Mouse (Mus musculus): ENCODE measurements around the gene Ubn1.

Gene Ubn1

GRCm38 (mm10) chr16:5074341-5074740 is 24.5 kb downstream of the Ubn1 start:
- no peak for DNase-seq

GRCm38 (mm10) chr16:5085196-5085595 is 35.3 kb downstream of the Ubn1 start:
- no peak for DNase-seq

- DNase-seq: no peak
These were observed 36.3 kb downstream of the Ubn1 start for GRCm38 (mm10) chr16:5086179-5086578.

GRCm38 (mm10) chr16:5089021-5089420 is 39.2 kb downstream of the Ubn1 start:
- no peak for DNase-seq

GRCm38 (mm10) chr16:5093285-5093684 is 43.4 kb downstream of the Ubn1 start:
- no peak for DNase-seq

GRCm38 (mm10) chr16:5096504-5096903 is 46.6 kb downstream of the Ubn1 start:
- no peak for DNase-seq

GRCm38 (mm10) chr16:5101000-5101399 is 51.1 kb downstream of the Ubn1 start:
- no peak for DNase-seq

- no peak for DNase-seq
These were observed 60.0 kb downstream of the Ubn1 start for GRCm38 (mm10) chr16:5109877-5110276.

GRCm38 (mm10) chr16:5111021-5111420 is 61.2 kb downstream of the Ubn1 start:
- DNase-seq: no peak

- DNase-seq: no peak
These were observed 63.2 kb downstream of the Ubn1 start for GRCm38 (mm10) chr16:5113002-5113550.

- no peak for DNase-seq
These were observed 63.7 kb downstream of the Ubn1 start for GRCm38 (mm10) chr16:5113582-5113981.

GRCm38 (mm10) chr16:5119385-5119784 is 69.5 kb downstream of the Ubn1 start:
- no peak for DNase-seq

GRCm38 (mm10) chr16:5119845-5120244 is 70.0 kb downstream of the Ubn1 start:
- DNase-seq: no peak

GRCm38 (mm10) chr16:5123476-5123875 is 73.6 kb downstream of the Ubn1 start:
- no peak for DNase-seq

GRCm38 (mm10) chr16:5130196-5130595 is 80.3 kb downstream of the Ubn1 start:
- DNase-seq: no peak

GRCm38 (mm10) chr16:5130766-5131165 is 80.9 kb downstream of the Ubn1 start:
- no peak for DNase-seq

- DNase-seq: no peak
These were observed 81.5 kb downstream of the Ubn1 start for GRCm38 (mm10) chr16:5131251-5131922.

GRCm38 (mm10) chr16:5132401-5132801 is 82.5 kb downstream of the Ubn1 start, which contains the start of gene Ppl:
TSS of gene Ppl (minus strand) at chr16:5132421.
- DNase-seq: peak; percentile 41

- no peak for DNase-seq
These were observed 84.9 kb downstream of the Ubn1 start for GRCm38 (mm10) chr16:5134623-5135330.

- no peak for DNase-seq
These were observed 85.8 kb downstream of the Ubn1 start for GRCm38 (mm10) chr16:5135551-5136261.
